Mouse (Mus musculus) WW6 (cell line): ENCODE measurements at regions not wholly inside any gene's neighbourhood (a gene's known extent, or its start where the extent isn't known, plus 50 kb on each side); places are given as distances from the start of the nearest gene placed in this dataset.
A peak's percentile ranks its signal among the peaks of the same experiment; 100 is the strongest.
"Not testable (repeated sequence)": the region's sequence is repeated elsewhere in the genome, so short reads cannot be mapped to it uniquely, and the experiment has no call there.

Source experiments
- DNase-seq: peaks from one replicate; pipeline ENCODE4 v3.0.0-alpha.2; 2013; ENCODE audit warnings: low read depth, low spot score

- no peak for DNase-seq
Measured at GRCm38 (mm10) chr5:13654173-13654572, 137.2 kb upstream of the Speer3 start.

- not testable (repeated sequence) for DNase-seq
Measured at GRCm38 (mm10) chr5:13658301-13658700, 133.1 kb upstream of the Speer3 start.

- DNase-seq: no peak
Measured at GRCm38 (mm10) chr5:13659514-13659913, 131.9 kb upstream of the Speer3 start.

GRCm38 (mm10) chr5:13667444-13667843, 124.0 kb upstream of the Speer3 start:
- DNase-seq: no peak

GRCm38 (mm10) chr5:13668840-13669239, 122.6 kb upstream of the Speer3 start:
- no peak for DNase-seq

- no peak for DNase-seq
Measured at GRCm38 (mm10) chr5:13690929-13691806, 100.3 kb upstream of the Speer3 start.

- DNase-seq: peak; percentile 1
Measured at GRCm38 (mm10) chr5:13694847-13695246, 96.6 kb upstream of the Speer3 start.
